Mouse (Mus musculus) lung, postnatal 0 days (tissue): ENCODE data around the gene Pacrg.

Experiments
- CTCF ChIP-seq: IDR thresholded peaks from 2 replicates; pipeline ENCODE4 v1.5.1; 2016; ENCODE audit warnings: antibody characterized with exemption, mild to moderate bottlenecking
- EP300 ChIP-seq: IDR thresholded peaks from 2 replicates; pipeline ENCODE4 v1.6.1; 2016; ENCODE audit warnings: antibody characterized with exemption, mild to moderate bottlenecking, control low read depth

- TF ChIP-seq CTCF (no peak), EP300 (no peak)
Measured at GRCm38 (mm10) chr17:10416995-10417394, 423.1 kb downstream of the Pacrg start.
